Mouse (Mus musculus): ENCODE results near the gene Slc6a20a.

GRCm38 (mm10) chr9:123686206-123686605 is 7.5 kb upstream of the Slc6a20a start:
- no peak for TF ChIP-seq CTCF (conservative IDR thresholded peaks at IDR 0.05; ENCODE audit: low read length)
- TF ChIP-seq POU5F1 (IDR thresholded peaks at IDR 0.05; ENCODE audit: borderline replicate concordance, low read length), result no peak
- no peak for TF ChIP-seq NANOG (IDR thresholded peaks at IDR 0.05; ENCODE audit: borderline replicate concordance, low read length)
